Mouse (Mus musculus) limb, embryonic 15.5 days (tissue): ENCODE data around the gene Mrps7. TPM values are rescaled to one million over a fixed set of nuclear protein-coding genes. Genes with fewer than 3 reads are reported as not detected.

Source experiments
- ATAC-seq: fragments of 200-750 bp; cut with Nextera tagmentation; 2 replicates; pipeline ENCODE4 v1.8.0; 2017; ENCODE audit warnings: low read depth, moderate TSS enrichment; ENCODE audit not compliant: insufficient number of reproducible peaks, low FRiP score, low TSS enrichment
- H3K27ac ChIP-seq: fragments of 300-500 bp; sonication (generic); 2 replicates; pipeline ENCODE4 v1.5.1; 2015; ENCODE audit warnings: moderate library complexity, mild to moderate bottlenecking, inconsistent platforms
- H3K27me3 ChIP-seq: fragments of 300-500 bp; sonication (generic); 2 replicates; pipeline ENCODE4 v1.6.1; 2015; ENCODE audit warnings: inconsistent platforms
- H3K36me3 ChIP-seq: fragments of 300-500 bp; sonication (generic); 2 replicates; pipeline ENCODE4 v1.6.1; 2015; ENCODE audit warnings: inconsistent platforms
- H3K4me1 ChIP-seq: fragments of 300-500 bp; sonication (generic); 2 replicates; pipeline ENCODE4 v1.6.1; 2015; ENCODE audit warnings: inconsistent platforms
- H3K4me2 ChIP-seq: fragments of 300-500 bp; sonication (generic); 2 replicates; pipeline ENCODE4 v1.6.1; 2015; ENCODE audit warnings: mild to moderate bottlenecking, inconsistent platforms
- H3K4me3 ChIP-seq: fragments of 300-500 bp; sonication (generic); 2 replicates; pipeline ENCODE4 v1.5.1; 2015; ENCODE audit warnings: mild to moderate bottlenecking, inconsistent platforms
- H3K9ac ChIP-seq: fragments of 300-500 bp; sonication (generic); 2 replicates; pipeline ENCODE4 v1.6.1; 2015; ENCODE audit warnings: inconsistent platforms
- H3K9me3 ChIP-seq: fragments of 300-500 bp; sonication (generic); 2 replicates; pipeline ENCODE4 v1.6.1; 2016; ENCODE audit warnings: inconsistent platforms
- WGBS: fragments of 180-500 bp; shearing (Covaris S2); methylation state at CpG from one replicate; pipeline ENCODE4 v1.1.7; 2015; 5-methylcytosine and 5-hydroxymethylcytosine counted together
- polyA plus RNA-seq: library from polyadenylated mRNA; unstranded; fragments of >200 nt; fragmentation: Nextera tagmentation; extraction: Ambion mirVana; gene quantifications from 2 replicates; pipeline ENCODE4 v1.2.1, GENCODE M21; 2015

The Mrps7 gene
- polyA plus RNA-seq, 1 experiment from 2014 or later: 88.2 TPM

DNA sequence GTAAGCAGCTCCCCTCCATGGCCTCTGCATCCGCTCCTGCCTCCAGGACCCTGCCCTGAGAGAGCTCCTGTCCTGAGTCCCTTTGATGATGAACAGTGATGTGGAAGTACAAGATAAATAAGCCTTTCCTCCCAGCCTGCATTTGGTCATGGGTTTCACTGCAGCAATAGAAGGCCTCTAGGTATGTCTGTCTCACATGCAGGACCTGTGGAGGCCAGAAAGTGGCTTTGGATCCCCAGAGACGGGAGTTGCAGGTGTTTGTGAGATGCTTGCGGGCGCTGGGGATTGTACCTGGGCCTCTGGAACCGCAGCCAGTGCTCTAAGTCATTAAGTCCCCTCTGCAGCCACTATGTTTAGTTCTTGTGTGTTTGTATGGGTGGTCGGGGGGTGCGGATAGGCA lies 16.2 kb downstream of the Mrps7 start:
- Histone ChIP-seq H3K9ac (no peak overlapping the region), H3K27ac (no peak overlapping the region), H3K4me2 (no peak overlapping the region), H3K27me3 (no peaks in the 10 kb centered on the region), H3K4me1 (no peaks in the 10 kb centered on the region), H3K9me3 (no peaks in the 10 kb centered on the region), H3K36me3 (peaks cover 67% of the 10 kb centered on the region), H3K4me3 (no peak overlapping the region)
- WGBS: 94% methylated on average over 7 of the region's 7 CpGs
- no peak for ATAC-seq

GRCm38 (mm10) chr11:115623487-115624070 lies 19.9 kb downstream of the Mrps7 start:
- no peaks in the 10 kb centered on the region for H3K9me3 ChIP-seq
- ATAC-seq: no peak
- peaks cover 16% of the 10 kb centered on the region for H3K4me1 ChIP-seq
- H3K27ac ChIP-seq: no peak overlapping the region
- H3K27me3 ChIP-seq: no peaks in the 10 kb centered on the region
- H3K9ac ChIP-seq: no peak overlapping the region
- H3K4me2 ChIP-seq: no peak overlapping the region
- WGBS: 74% methylated on average over 9 of the region's 9 CpGs
- no peak overlapping the region for H3K4me3 ChIP-seq
- peaks cover 46% of the 10 kb centered on the region for H3K36me3 ChIP-seq

GRCm38 (mm10) chr11:115625877-115626276 lies 22.2 kb downstream of the Mrps7 start:
- H3K36me3 ChIP-seq: peaks cover 27% of the 10 kb centered on the region
- H3K4me3 ChIP-seq: no peak overlapping the region
- WGBS: 86% methylated on average over 9 of the region's 9 CpGs
- H3K9me3 ChIP-seq: no peaks in the 10 kb centered on the region
- no peaks in the 10 kb centered on the region for H3K27me3 ChIP-seq
- H3K4me1 ChIP-seq: peaks cover 16% of the 10 kb centered on the region
- H3K27ac ChIP-seq: no peak overlapping the region
- no peak for ATAC-seq
- H3K4me2 ChIP-seq: no peak overlapping the region
- no peak overlapping the region for H3K9ac ChIP-seq

DNA sequence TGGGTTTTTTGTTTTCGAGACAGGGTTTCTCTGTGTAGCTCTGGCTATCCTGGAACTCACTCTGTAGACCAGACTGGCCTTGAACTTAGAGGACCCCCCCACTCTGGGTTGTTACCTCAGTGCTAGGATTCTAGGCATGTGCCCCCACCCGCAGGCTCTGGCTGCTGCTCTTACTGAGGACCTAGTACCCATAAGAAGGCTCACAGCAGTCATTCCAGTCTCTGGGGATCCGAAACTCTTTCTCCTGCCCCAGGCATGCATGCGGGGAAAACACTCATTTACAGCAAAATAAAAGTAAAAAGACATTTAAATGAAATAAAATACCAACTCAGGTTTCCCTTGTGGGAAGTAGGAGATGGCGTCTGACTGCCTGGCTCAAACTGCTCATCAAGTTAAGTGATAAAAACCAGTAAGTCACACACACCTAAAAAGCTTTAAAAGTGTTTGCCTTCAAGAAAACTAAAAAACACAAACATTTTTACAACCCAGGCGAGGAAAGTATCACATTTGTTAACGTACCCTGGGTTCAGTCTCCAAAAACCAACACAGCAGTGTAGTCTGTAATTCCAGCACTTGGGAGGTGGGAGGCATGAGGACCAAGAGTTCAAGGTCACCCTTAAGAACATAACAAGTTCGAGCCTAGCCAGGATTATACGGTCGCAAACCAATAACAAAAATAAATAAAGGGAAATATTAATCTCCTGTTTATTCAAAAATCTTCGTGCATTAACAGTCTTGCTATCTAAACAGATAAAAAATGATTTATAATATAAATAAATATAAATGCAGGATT lies 23.3 kb downstream of the Mrps7 start:
- peak overlapping the region; percentile 84 for H3K4me3 ChIP-seq
- no peak overlapping the region for H3K27ac ChIP-seq
- peak overlapping the region; percentile 65; the same call in 1 of the 2 replicates for H3K9ac ChIP-seq
- peaks cover 18% of the 10 kb centered on the region for H3K36me3 ChIP-seq
- ATAC-seq: no peak
- 45% methylated on average over 11 of the region's 11 CpGs for WGBS
- no peaks in the 10 kb centered on the region for H3K9me3 ChIP-seq
- peaks cover 18% of the 10 kb centered on the region for H3K4me1 ChIP-seq
- H3K4me2 ChIP-seq: peak overlapping the region; percentile 88
- no peaks in the 10 kb centered on the region for H3K27me3 ChIP-seq

- Histone ChIP-seq H3K9ac (peak within 1 kb of the TSS; percentile 65), H3K9me3 (no peaks in the 10 kb centered on the region), H3K4me3 (peak within 1 kb of the TSS; percentile 84), H3K27me3 (no peaks in the 10 kb centered on the region), H3K36me3 (peaks cover 10% of the 10 kb centered on the region), H3K4me2 (peak within 1 kb of the TSS; percentile 88), H3K4me1 (peaks cover 18% of the 10 kb centered on the region), H3K27ac (peak within 1 kb of the TSS; percentile 63; the same call in 1 of the 2 replicates)
- ATAC-seq: peak; percentile 99
- WGBS: under 1% methylated on average over 47 of the region's 47 CpGs
Observed at GRCm38 (mm10) chr11:115627705-115628464, 24.2 kb downstream of the Mrps7 start, which contains the start of gene Slc25a19. Slc25a19 (minus strand) TSS chr11:115628295.

GRCm38 (mm10) chr11:115628465-115629101 lies 24.9 kb downstream of the Mrps7 start:
- Histone ChIP-seq H3K36me3 (peaks cover 3% of the 10 kb centered on the region), H3K4me2 (peak overlapping the region; percentile 88), H3K4me3 (peak overlapping the region; percentile 84), H3K27ac (peak overlapping the region; percentile 63; the same call in 1 of the 2 replicates), H3K4me1 (peaks cover 18% of the 10 kb centered on the region), H3K9ac (no peak overlapping the region), H3K9me3 (no peaks in the 10 kb centered on the region), H3K27me3 (no peaks in the 10 kb centered on the region)
- peak; percentile 13; the same call in 1 of the 2 replicates for ATAC-seq
- 49% methylated on average over 13 of the region's 13 CpGs for WGBS

DNA sequence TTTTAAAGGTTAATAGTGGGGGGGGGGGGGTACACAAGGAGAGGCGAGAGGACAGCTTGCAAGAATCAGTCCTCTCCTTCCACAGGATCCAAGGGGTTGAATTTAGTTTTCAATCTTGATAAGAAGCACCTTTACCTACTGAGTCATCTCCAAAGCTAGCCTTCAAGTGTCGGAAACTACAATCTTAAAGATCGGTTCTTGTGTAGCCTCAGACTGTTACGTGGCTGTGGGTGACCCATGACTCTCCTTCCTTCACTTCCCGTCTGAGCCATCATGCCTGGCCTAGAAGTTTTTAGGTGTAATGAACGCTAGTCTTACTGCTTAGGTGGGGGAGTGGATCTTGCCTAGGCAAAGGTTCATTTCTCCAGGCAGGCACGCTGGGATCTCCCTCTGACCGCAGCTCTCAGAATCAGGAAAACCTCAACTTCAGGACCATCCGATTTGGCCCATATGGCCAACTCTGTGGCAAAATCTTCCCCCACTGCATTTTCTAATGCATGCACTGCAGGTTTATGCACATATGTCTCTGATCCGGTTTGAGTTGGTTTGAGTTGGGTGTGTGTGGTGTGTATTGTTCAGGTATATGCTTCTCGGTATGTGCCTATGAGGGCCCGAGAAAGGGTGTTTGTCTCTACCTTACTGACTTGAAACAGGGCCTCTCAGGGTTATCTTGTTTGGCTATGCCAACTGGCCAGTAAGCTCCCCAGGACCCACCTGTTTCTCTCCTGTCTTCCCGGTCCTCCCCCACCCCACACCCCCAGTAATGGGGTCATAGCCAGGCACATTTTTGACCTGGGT lies 26.2 kb downstream of the Mrps7 start:
- no peaks in the 10 kb centered on the region for H3K9me3 ChIP-seq
- H3K4me1 ChIP-seq: peaks cover 18% of the 10 kb centered on the region
- ATAC-seq: no peak
- H3K27ac ChIP-seq: no peak overlapping the region
- no peaks in the 10 kb centered on the region for H3K27me3 ChIP-seq
- H3K4me2 ChIP-seq: no peak overlapping the region
- no peak overlapping the region for H3K9ac ChIP-seq
- WGBS: 84% methylated on average over 13 of the region's 13 CpGs
- no peak overlapping the region for H3K4me3 ChIP-seq
- H3K36me3 ChIP-seq: no peaks in the 10 kb centered on the region

- Histone ChIP-seq H3K9me3 (no peaks in the 10 kb centered on the region), H3K4me1 (peaks cover 18% of the 10 kb centered on the region), H3K9ac (no peak overlapping the region), H3K36me3 (no peaks in the 10 kb centered on the region), H3K27ac (no peak overlapping the region), H3K4me3 (no peak overlapping the region), H3K27me3 (no peaks in the 10 kb centered on the region), H3K4me2 (no peak overlapping the region)
- no peak for ATAC-seq
- 50% methylated on average over 16 of the region's 16 CpGs for WGBS
Observed at GRCm38 (mm10) chr11:115630532-115631504, 27.1 kb downstream of the Mrps7 start.

DNA sequence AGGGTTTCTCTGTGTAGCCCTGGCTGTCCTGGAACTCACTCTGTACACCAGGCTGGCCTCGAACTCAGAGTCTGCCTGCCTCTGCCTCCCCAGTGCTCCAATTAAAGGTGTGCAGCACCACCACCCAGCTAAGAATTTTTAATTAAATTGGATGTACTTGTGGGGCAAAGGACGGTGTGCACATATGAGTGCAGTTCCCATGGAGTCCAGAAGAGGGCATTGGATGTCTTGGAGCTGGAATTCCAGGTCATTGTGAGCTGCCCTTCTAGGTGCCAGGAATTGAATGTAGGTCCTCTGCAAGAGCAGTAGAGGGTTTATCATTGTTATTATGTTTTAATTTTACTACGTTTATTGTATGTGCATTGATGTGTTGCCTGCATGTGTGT lies 27.8 kb downstream of the Mrps7 start:
- Histone ChIP-seq H3K27ac (no peak overlapping the region), H3K4me1 (peaks cover 13% of the 10 kb centered on the region), H3K9ac (no peak overlapping the region), H3K27me3 (no peaks in the 10 kb centered on the region), H3K9me3 (no peaks in the 10 kb centered on the region), H3K4me2 (no peak overlapping the region), H3K36me3 (no peaks in the 10 kb centered on the region), H3K4me3 (no peak overlapping the region)
- 28% methylated on average over 3 of the region's 3 CpGs for WGBS
- ATAC-seq: no peak

DNA sequence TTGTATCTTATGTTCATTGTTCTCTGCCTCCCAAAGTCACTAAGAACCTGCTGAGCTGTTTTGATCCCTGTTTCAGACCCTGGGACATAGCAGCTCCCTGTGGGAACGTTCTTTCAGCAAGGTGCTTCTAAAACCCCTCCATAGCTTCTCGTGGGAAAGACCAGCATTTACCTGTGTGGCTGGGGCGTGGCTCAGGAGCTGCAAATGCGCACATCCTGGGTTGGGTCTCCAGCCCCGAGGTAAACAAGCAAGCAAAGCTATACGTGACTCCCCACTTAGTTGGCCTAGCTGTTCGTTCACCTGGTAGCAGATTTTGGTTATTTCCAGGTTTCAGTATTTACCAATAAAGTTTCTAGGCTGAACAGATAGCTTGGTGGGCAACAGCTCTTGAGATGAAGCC lies 28.5 kb downstream of the Mrps7 start:
- WGBS: 70% methylated on average over 7 of the region's 7 CpGs
- no peak overlapping the region for H3K27ac ChIP-seq
- peaks cover 8% of the 10 kb centered on the region for H3K4me1 ChIP-seq
- H3K27me3 ChIP-seq: no peaks in the 10 kb centered on the region
- ATAC-seq: no peak
- H3K4me3 ChIP-seq: no peak overlapping the region
- H3K9me3 ChIP-seq: no peaks in the 10 kb centered on the region
- H3K9ac ChIP-seq: no peak overlapping the region
- H3K4me2 ChIP-seq: no peak overlapping the region
- H3K36me3 ChIP-seq: no peaks in the 10 kb centered on the region
